Mouse (Mus musculus): Measurements from ENCODE around the gene Cntn4. TPM values are rescaled to one million over a fixed set of nuclear protein-coding genes. Genes with fewer than 3 reads are reported as not detected.

Gene Cntn4
- polyA plus RNA-seq, 1 experiment from 2014 or later: 6.3 TPM

GRCm38 (mm10) chr6:105742026-105742425 lies 64.6 kb downstream of the Cntn4 start:
- H3K9ac ChIP-seq (ENCODE audit: low read depth, low read length): no peak overlapping the region
- 34% methylated on average over 6 of the region's 6 CpGs for WGBS
- H3K4me2 ChIP-seq (replicated peaks; ENCODE audit: low read depth, low read length): no peak overlapping the region
- no peak overlapping the region for H3K4me3 ChIP-seq (ENCODE audit: low read length)
- ATAC-seq (ENCODE audit: low FRiP score, low TSS enrichment): no peak
- no peak overlapping the region for H3K27ac ChIP-seq (ENCODE audit: low read depth, low read length)
- H3K9me3 ChIP-seq (ENCODE audit: control insufficient read depth, low read length): no peaks in the 10 kb centered on the region
- H3K36me3 ChIP-seq (ENCODE audit: control insufficient read depth, insufficient read depth, low read length): no peaks in the 10 kb centered on the region
- H3K4me1 ChIP-seq (ENCODE audit: control insufficient read depth, insufficient read depth, low read length): no peaks in the 10 kb centered on the region
- no peaks in the 10 kb centered on the region for H3K27me3 ChIP-seq (ENCODE audit: control insufficient read depth, insufficient read depth, low read length)

GRCm38 (mm10) chr6:105780616-105781015 lies 103.2 kb downstream of the Cntn4 start:
- Histone ChIP-seq H3K4me1 (ENCODE audit: control insufficient read depth, insufficient read depth, low read length) (no peaks in the 10 kb centered on the region), H3K9ac (ENCODE audit: low read depth, low read length) (no peak overlapping the region), H3K4me3 (ENCODE audit: low read length) (no peak overlapping the region), H3K36me3 (ENCODE audit: control insufficient read depth, insufficient read depth, low read length) (no peaks in the 10 kb centered on the region), H3K4me2 (replicated peaks; ENCODE audit: low read depth, low read length) (no peak overlapping the region), H3K27ac (ENCODE audit: low read depth, low read length) (no peak overlapping the region), H3K9me3 (ENCODE audit: control insufficient read depth, low read length) (no peaks in the 10 kb centered on the region), H3K27me3 (ENCODE audit: control insufficient read depth, insufficient read depth, low read length) (no peaks in the 10 kb centered on the region)
- 82% methylated on average over 1 of the region's 1 CpGs for WGBS
- no peak for ATAC-seq (ENCODE audit: low FRiP score, low TSS enrichment)

- no peak overlapping the region for H3K9ac ChIP-seq (ENCODE audit: low read depth, low read length)
- 97% methylated on average over 2 of the region's 2 CpGs for WGBS
- no peak overlapping the region for H3K4me2 ChIP-seq (replicated peaks; ENCODE audit: low read depth, low read length)
- H3K36me3 ChIP-seq (ENCODE audit: control insufficient read depth, insufficient read depth, low read length): no peaks in the 10 kb centered on the region
- H3K4me3 ChIP-seq (ENCODE audit: low read length): no peak overlapping the region
- H3K4me1 ChIP-seq (ENCODE audit: control insufficient read depth, insufficient read depth, low read length): no peaks in the 10 kb centered on the region
- no peak for ATAC-seq (ENCODE audit: low FRiP score, low TSS enrichment)
- H3K27ac ChIP-seq (ENCODE audit: low read depth, low read length): no peak overlapping the region
- no peaks in the 10 kb centered on the region for H3K9me3 ChIP-seq (ENCODE audit: control insufficient read depth, low read length)
- no peaks in the 10 kb centered on the region for H3K27me3 ChIP-seq (ENCODE audit: control insufficient read depth, insufficient read depth, low read length)
These were observed 111.0 kb downstream of the Cntn4 start for GRCm38 (mm10) chr6:105788462-105788861.

- no peak overlapping the region for H3K4me3 ChIP-seq (ENCODE audit: low read length)
- no peak for ATAC-seq (ENCODE audit: low FRiP score, low TSS enrichment)
- no peak overlapping the region for H3K4me2 ChIP-seq (replicated peaks; ENCODE audit: low read depth, low read length)
- H3K9ac ChIP-seq (ENCODE audit: low read depth, low read length): no peak overlapping the region
- H3K4me1 ChIP-seq (ENCODE audit: control insufficient read depth, insufficient read depth, low read length): no peaks in the 10 kb centered on the region
- H3K27ac ChIP-seq (ENCODE audit: low read depth, low read length): no peak overlapping the region
- H3K9me3 ChIP-seq (ENCODE audit: control insufficient read depth, low read length): no peaks in the 10 kb centered on the region
- H3K27me3 ChIP-seq (ENCODE audit: control insufficient read depth, insufficient read depth, low read length): no peaks in the 10 kb centered on the region
- H3K36me3 ChIP-seq (ENCODE audit: control insufficient read depth, insufficient read depth, low read length): no peaks in the 10 kb centered on the region
These were observed 157.6 kb downstream of the Cntn4 start for GRCm38 (mm10) chr6:105835099-105835498.

- no peaks in the 10 kb centered on the region for H3K27me3 ChIP-seq (ENCODE audit: control insufficient read depth, insufficient read depth, low read length)
- H3K27ac ChIP-seq (ENCODE audit: low read depth, low read length): no peak overlapping the region
- H3K36me3 ChIP-seq (ENCODE audit: control insufficient read depth, insufficient read depth, low read length): no peaks in the 10 kb centered on the region
- no peak for ATAC-seq (ENCODE audit: low FRiP score, low TSS enrichment)
- no peaks in the 10 kb centered on the region for H3K9me3 ChIP-seq (ENCODE audit: control insufficient read depth, low read length)
- no peaks in the 10 kb centered on the region for H3K4me1 ChIP-seq (ENCODE audit: control insufficient read depth, insufficient read depth, low read length)
- 73% methylated on average over 1 of the region's 1 CpGs for WGBS
- H3K4me2 ChIP-seq (replicated peaks; ENCODE audit: low read depth, low read length): no peak overlapping the region
- H3K4me3 ChIP-seq (ENCODE audit: low read length): no peak overlapping the region
- H3K9ac ChIP-seq (ENCODE audit: low read depth, low read length): no peak overlapping the region
These were observed 169.8 kb downstream of the Cntn4 start for GRCm38 (mm10) chr6:105847296-105847695.

GRCm38 (mm10) chr6:105892838-105893237 lies 215.4 kb downstream of the Cntn4 start:
- no peaks in the 10 kb centered on the region for H3K4me1 ChIP-seq (ENCODE audit: control insufficient read depth, insufficient read depth, low read length)
- WGBS: 34% methylated on average over 4 of the region's 4 CpGs
- peak; percentile 64; the same call in 1 of the 2 replicates for ATAC-seq (ENCODE audit: low FRiP score, low TSS enrichment)

GRCm38 (mm10) chr6:105938485-105938884 lies 261.0 kb downstream of the Cntn4 start:
- ATAC-seq (ENCODE audit: low FRiP score, low TSS enrichment): no peak
- no peak overlapping the region for H3K9ac ChIP-seq (ENCODE audit: low read depth, low read length)
- H3K27me3 ChIP-seq (ENCODE audit: control insufficient read depth, insufficient read depth, low read length): no peaks in the 10 kb centered on the region
- no peaks in the 10 kb centered on the region for H3K9me3 ChIP-seq (ENCODE audit: control insufficient read depth, low read length)
- 96% methylated on average over 1 of the region's 1 CpGs for WGBS
- no peak overlapping the region for H3K4me2 ChIP-seq (replicated peaks; ENCODE audit: low read depth, low read length)
- no peaks in the 10 kb centered on the region for H3K4me1 ChIP-seq (ENCODE audit: control insufficient read depth, insufficient read depth, low read length)
- no peak overlapping the region for H3K27ac ChIP-seq (ENCODE audit: low read depth, low read length)
- no peaks in the 10 kb centered on the region for H3K36me3 ChIP-seq (ENCODE audit: control insufficient read depth, insufficient read depth, low read length)
- no peak overlapping the region for H3K4me3 ChIP-seq (ENCODE audit: low read length)

More at GRCm38 (mm10) chr6:105892838-105893237, 215.4 kb downstream of the Cntn4 start:
- no peaks in the 10 kb centered on the region for H3K27me3 ChIP-seq (ENCODE audit: control insufficient read depth, insufficient read depth, low read length)
- H3K27ac ChIP-seq (ENCODE audit: low read depth, low read length): no peak overlapping the region
- no peaks in the 10 kb centered on the region for H3K36me3 ChIP-seq (ENCODE audit: control insufficient read depth, insufficient read depth, low read length)
- H3K9me3 ChIP-seq (ENCODE audit: control insufficient read depth, low read length): no peaks in the 10 kb centered on the region
- H3K9ac ChIP-seq (ENCODE audit: low read depth, low read length): no peak overlapping the region
- H3K4me3 ChIP-seq (ENCODE audit: low read length): no peak overlapping the region
- no peak overlapping the region for H3K4me2 ChIP-seq (replicated peaks; ENCODE audit: low read depth, low read length)

GRCm38 (mm10) chr6:105939303-105939702 lies 261.8 kb downstream of the Cntn4 start:
- 89% methylated on average over 2 of the region's 2 CpGs for WGBS
- Histone ChIP-seq H3K4me3 (ENCODE audit: low read length) (no peak overlapping the region), H3K4me1 (ENCODE audit: control insufficient read depth, insufficient read depth, low read length) (no peaks in the 10 kb centered on the region), H3K4me2 (replicated peaks; ENCODE audit: low read depth, low read length) (no peak overlapping the region), H3K27ac (ENCODE audit: low read depth, low read length) (no peak overlapping the region), H3K9me3 (ENCODE audit: control insufficient read depth, low read length) (no peaks in the 10 kb centered on the region), H3K9ac (ENCODE audit: low read depth, low read length) (no peak overlapping the region), H3K27me3 (ENCODE audit: control insufficient read depth, insufficient read depth, low read length) (no peaks in the 10 kb centered on the region), H3K36me3 (ENCODE audit: control insufficient read depth, insufficient read depth, low read length) (no peaks in the 10 kb centered on the region)
- no peak for ATAC-seq (ENCODE audit: low FRiP score, low TSS enrichment)

GRCm38 (mm10) chr6:105940591-105940990 lies 263.1 kb downstream of the Cntn4 start:
- Histone ChIP-seq H3K4me2 (replicated peaks; ENCODE audit: low read depth, low read length) (no peak overlapping the region), H3K27ac (ENCODE audit: low read depth, low read length) (no peak overlapping the region), H3K36me3 (ENCODE audit: control insufficient read depth, insufficient read depth, low read length) (no peaks in the 10 kb centered on the region), H3K27me3 (ENCODE audit: control insufficient read depth, insufficient read depth, low read length) (no peaks in the 10 kb centered on the region), H3K9me3 (ENCODE audit: control insufficient read depth, low read length) (no peaks in the 10 kb centered on the region), H3K4me1 (ENCODE audit: control insufficient read depth, insufficient read depth, low read length) (no peaks in the 10 kb centered on the region), H3K4me3 (ENCODE audit: low read length) (no peak overlapping the region), H3K9ac (ENCODE audit: low read depth, low read length) (no peak overlapping the region)
- ATAC-seq (ENCODE audit: low FRiP score, low TSS enrichment): no peak

GRCm38 (mm10) chr6:105991492-105991891 lies 314.0 kb downstream of the Cntn4 start:
- WGBS: 74% methylated on average over 1 of the region's 1 CpGs
- H3K27me3 ChIP-seq (ENCODE audit: control insufficient read depth, insufficient read depth, low read length): no peaks in the 10 kb centered on the region
- no peaks in the 10 kb centered on the region for H3K9me3 ChIP-seq (ENCODE audit: control insufficient read depth, low read length)
- no peak overlapping the region for H3K27ac ChIP-seq (ENCODE audit: low read depth, low read length)
- no peak for ATAC-seq (ENCODE audit: low FRiP score, low TSS enrichment)
- no peak overlapping the region for H3K4me2 ChIP-seq (replicated peaks; ENCODE audit: low read depth, low read length)
- no peaks in the 10 kb centered on the region for H3K36me3 ChIP-seq (ENCODE audit: control insufficient read depth, insufficient read depth, low read length)
- H3K4me3 ChIP-seq (ENCODE audit: low read length): no peak overlapping the region
- no peak overlapping the region for H3K9ac ChIP-seq (ENCODE audit: low read depth, low read length)
- no peaks in the 10 kb centered on the region for H3K4me1 ChIP-seq (ENCODE audit: control insufficient read depth, insufficient read depth, low read length)
